In the genomic region with DNA sequence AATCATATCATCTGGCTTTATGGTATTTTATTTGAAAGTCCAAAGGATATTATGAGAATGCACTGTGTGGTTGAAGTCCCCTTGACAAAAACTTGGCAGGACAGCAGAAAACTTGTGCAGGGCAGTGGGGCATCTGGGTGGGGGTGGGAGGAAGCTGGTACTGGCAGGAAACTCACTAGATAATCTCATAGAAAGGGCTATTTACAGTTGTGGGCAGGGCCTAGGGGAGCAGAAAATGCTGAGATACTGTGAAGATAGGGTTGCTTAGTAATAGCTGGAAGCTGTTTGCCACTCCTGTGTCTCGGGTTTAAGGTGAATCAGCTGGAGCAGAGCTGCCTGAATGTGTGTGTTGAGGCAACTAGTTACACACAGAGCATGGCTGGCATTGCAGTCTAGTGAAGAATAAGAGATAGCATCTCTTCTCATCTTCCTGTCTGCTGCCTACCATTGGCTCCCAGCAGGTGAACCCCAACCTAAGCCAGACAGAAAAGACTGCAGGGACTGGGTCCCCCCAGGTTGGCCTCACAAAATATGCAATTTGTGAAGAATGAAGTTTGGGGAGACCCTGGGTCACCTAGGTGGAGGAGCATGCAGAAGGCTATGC, we compare ENCODE assay signal across 9 mouse cellular contexts. TPM values are rescaled to one million over a fixed set of nuclear protein-coding genes. Genes with fewer than 3 reads are reported as not detected.
A peak's percentile ranks its signal among the peaks of the same experiment; 100 is the strongest.
DNase-seq lines count a peak whose midpoint lies in the region; ATAC-seq lines count a peak whose summit lies in the region.
"Had no signal": no experiment of that assay in that cellular context is flagged by ENCODE, and none has a peak within 500 bp of the region (broad histone marks: within the 10 kb centered on the region; RNA-seq: fewer than 3 reads in every experiment).

No protein-coding gene starts in this region.

- peak overlapping the region; percentile 24 for H3K4me2 ChIP-seq in heart, embryonic 13.5 days
- H3K4me2 ChIP-seq in liver, embryonic 16.5 days (ENCODE audit: low read depth, low read length), result no peak overlapping the region

- ATAC-seq in heart, embryonic 13.5 days (ENCODE audit: extremely low read depth, insufficient number of reproducible peaks, low FRiP score, low TSS enrichment), result peak; percentile 42; the same call in 1 of the 2 replicates
- ATAC-seq in granulocyte monocyte progenitor cell, adult 5-6 weeks (replicated peaks; ENCODE audit: poor library complexity, severe bottlenecking), result peak; percentile 55
- peak; percentile 65 for ATAC-seq in liver, embryonic 16.5 days (ENCODE audit: low read depth)

- peaks cover 84% of the 10 kb centered on the region for H3K36me3 ChIP-seq in heart, embryonic 13.5 days
- peaks cover 37% of the 10 kb centered on the region for H3K36me3 ChIP-seq in liver, embryonic 16.5 days (ENCODE audit: control insufficient read depth, insufficient read depth)

- H3K4me3 ChIP-seq in heart, embryonic 13.5 days, result no peak overlapping the region
- no peak overlapping the region for H3K4me3 ChIP-seq in liver, embryonic 16.5 days (ENCODE audit: low read depth, low read length)

- peaks cover 23% of the 10 kb centered on the region for H3K4me1 ChIP-seq in heart, embryonic 13.5 days
- H3K4me1 ChIP-seq in liver, embryonic 16.5 days (ENCODE audit: control insufficient read depth, low read depth, low read length), result peaks cover 7% of the 10 kb centered on the region

- H3K27ac ChIP-seq in heart, embryonic 13.5 days (replicated peaks), result peak overlapping the region; percentile 79
- H3K27ac ChIP-seq in liver, embryonic 16.5 days (ENCODE audit: low read length), result 0 out of 2 replicates have a peak overlapping the region, but pooled peaks have one; percentile 20

- no peaks in the 10 kb centered on the region for H3K27me3 ChIP-seq in heart, embryonic 13.5 days (replicated peaks)
- H3K27me3 ChIP-seq in liver, embryonic 16.5 days (ENCODE audit: control insufficient read depth, insufficient read depth, low read depth, low read length), result no peaks in the 10 kb centered on the region

- WGBS in heart, embryonic 13.5 days, result 15% methylated on average over 1 of the region's 1 CpGs
- 3% methylated on average over 1 of the region's 1 CpGs for WGBS in liver, embryonic 16.5 days (ENCODE audit: insufficient replicate concordance)

- no peak for DNase-seq in heart, postnatal 4 days
- peak; percentile 94 for DNase-seq in 416B (ENCODE audit: low read depth)
- DNase-seq in retina, postnatal 1 day, result no peak
- DNase-seq in thymus, postnatal 36 days, result no peak
- no peak for DNase-seq in kidney, postnatal 25 days
- DNase-seq: lung, postnatal 36 days had no signal

- H3K9me3 ChIP-seq in heart, embryonic 13.5 days, result no peaks in the 10 kb centered on the region
- H3K9me3 ChIP-seq in liver, embryonic 16.5 days (replicated peaks; ENCODE audit: control insufficient read depth, low read length), result no peaks in the 10 kb centered on the region

- H3K9ac ChIP-seq in heart, embryonic 13.5 days, result 0 out of 2 replicates have a peak overlapping the region, but pooled peaks have one; percentile 11
- no peak overlapping the region for H3K9ac ChIP-seq in liver, embryonic 16.5 days (ENCODE audit: low read depth, low read length)

RNA-seq across cellular contexts. Expression of gene Nt5c3, which starts 44.3 kb away (rescaled TPM):
- polyA plus RNA-seq in heart, embryonic 13.5 days (2015; fragmentation: Nextera tagmentation; extraction: Ambion mirVana), result 65.9 and 68.6 TPM in 2 replicates
- total RNA-seq in heart, postnatal 4 days (2021), result 10 to 100 TPM; 44.1 to 46.9 TPM
- 62.8 and 82.7 TPM in 2 replicates for total RNA-seq in granulocyte monocyte progenitor cell, adult 5-6 weeks (2014; fragmentation: Nextera tagmentation)
- total RNA-seq in granulocyte monocyte progenitor cell, adult 5-6 weeks (2017), result 48.6 and 64.3 TPM in 2 replicates
- 240 and 242 TPM in 2 replicates for polyA plus RNA-seq in liver, embryonic 16.5 days (2015; fragmentation: Nextera tagmentation; extraction: Ambion mirVana)

RNA-seq across cellular contexts. Expression of gene Vmn1r4, which starts 44.4 kb away (rescaled TPM):
- 0.06 and 0.09 TPM in 2 replicates for polyA plus RNA-seq in heart, embryonic 13.5 days (2015; fragmentation: Nextera tagmentation; extraction: Ambion mirVana)
- total RNA-seq in heart, postnatal 4 days (2021), result under 1 TPM in 1 of 2 experiments, not detected in 1; 0.12 TPM
- total RNA-seq in granulocyte monocyte progenitor cell, adult 5-6 weeks (2014; fragmentation: Nextera tagmentation), result 0.92 TPM in 1 of 2 replicates, not detected in the other
- 0.98 and 1.6 TPM in 2 replicates for total RNA-seq in granulocyte monocyte progenitor cell, adult 5-6 weeks (2017)
- polyA plus RNA-seq in liver, embryonic 16.5 days (2015; fragmentation: Nextera tagmentation; extraction: Ambion mirVana), result 0.15 and 0.18 TPM in 2 replicates

RNA-seq across cellular contexts. Expression of gene Fkbp9, which starts 47.6 kb away (rescaled TPM):
- polyA plus RNA-seq in heart, embryonic 13.5 days (2015; fragmentation: Nextera tagmentation; extraction: Ambion mirVana), result 131 and 139 TPM in 2 replicates
- 100 to 1,000 TPM; 130 to 135 TPM for total RNA-seq in heart, postnatal 4 days (2021)
- total RNA-seq in granulocyte monocyte progenitor cell, adult 5-6 weeks (2014; fragmentation: Nextera tagmentation), result 4.6 and 8.7 TPM in 2 replicates
- 9.2 and 13.7 TPM in 2 replicates for total RNA-seq in granulocyte monocyte progenitor cell, adult 5-6 weeks (2017)
- polyA plus RNA-seq in liver, embryonic 16.5 days (2015; fragmentation: Nextera tagmentation; extraction: Ambion mirVana), result 22.1 and 23.9 TPM in 2 replicates

Comparison
In these comparisons a context has a peak if more than half of its experiments do, and no peak if none do; other contexts are left out.
1. RNA of gene Fkbp9, which starts 47.6 kb away (total RNA-seq): 130 to 135 TPM in heart, postnatal 4 days; 4.6 to 13.7 TPM in granulocyte monocyte progenitor cell, adult 5-6 weeks; every median in the first group is over 4 times any median in the second.
2. Peak in every context shown above with its lines, with median percentiles within 50 percentile points of each other: ATAC-seq.